Mouse (Mus musculus) left cerebral cortex, adult 2 months (tissue): ENCODE results near the gene Aldh3a2. TPM values are rescaled to one million over a fixed set of nuclear protein-coding genes. Genes with fewer than 3 reads are reported as not detected.
"Not testable (repeated sequence)": the region's sequence is repeated elsewhere in the genome, so short reads cannot be mapped to it uniquely, and the experiment has no call there.

Experiments
- DNase-seq, 2 experiments: peaks; one replicate each; pipeline ENCODE4 v3.0.0; 2021 to 2022; ENCODE audit warnings: low spot score in 2 of 2, mixed read lengths in 1 of 2; ENCODE audit errors: extremely low spot score in 1 of 2
- H3K27ac ChIP-seq: fragments of 200-600 bp; 2 replicates; pipeline ENCODE4 v1.8.1; 2022
- H3K4me3 ChIP-seq: fragments of 200-600 bp; 2 replicates; pipeline ENCODE4 v1.8.1; 2022
- CTCF ChIP-seq: fragments of 200-600 bp; IDR thresholded peaks from 2 replicates; pipeline ENCODE4 v1.8.1; 2022; ENCODE audit warnings: antibody characterized with exemption, mild to moderate bottlenecking, moderate library complexity
- intact Hi-C: fragments of 180-260 bp; cut with DNase I; formaldehyde crosslinking; loops from one replicate; pipeline ENCODE4 v1.15.1; 2025
- total RNA-seq, 2 experiments: library from RNA; stranded (reverse); gene quantifications; 2 replicates each; pipeline ENCODE4 v1.2.3; 2021

Gene Aldh3a2
- total RNA-seq, 2 experiments from 2014 or later, result 47.1 to 54.1 TPM

GRCm38 (mm10) chr11:61205167-61205950, 61.9 kb downstream of the Aldh3a2 start:
- H3K4me3 ChIP-seq, result no peak overlapping the region
- no peak for TF ChIP-seq CTCF
- intact Hi-C loops, result no loop called here
- DNase-seq, result no peak
- H3K27ac ChIP-seq, result peak overlapping the region; percentile 13; the same call in 1 of the 2 replicates

- TF ChIP-seq CTCF, result no peak
- Histone ChIP-seq H3K27ac (no peak overlapping the region), H3K4me3 (no peak overlapping the region)
- intact Hi-C loops, result no loop called here
- no peak for DNase-seq
Observed at GRCm38 (mm10) chr11:61202810-61203209, 64.5 kb downstream of the Aldh3a2 start.

- no peak overlapping the region for H3K4me3 ChIP-seq
- intact Hi-C loops, result no loop called here
- H3K27ac ChIP-seq, result no peak overlapping the region
- no peak for TF ChIP-seq CTCF
- DNase-seq, result no peak
Observed at GRCm38 (mm10) chr11:61202186-61202585, 65.1 kb downstream of the Aldh3a2 start.

DNA sequence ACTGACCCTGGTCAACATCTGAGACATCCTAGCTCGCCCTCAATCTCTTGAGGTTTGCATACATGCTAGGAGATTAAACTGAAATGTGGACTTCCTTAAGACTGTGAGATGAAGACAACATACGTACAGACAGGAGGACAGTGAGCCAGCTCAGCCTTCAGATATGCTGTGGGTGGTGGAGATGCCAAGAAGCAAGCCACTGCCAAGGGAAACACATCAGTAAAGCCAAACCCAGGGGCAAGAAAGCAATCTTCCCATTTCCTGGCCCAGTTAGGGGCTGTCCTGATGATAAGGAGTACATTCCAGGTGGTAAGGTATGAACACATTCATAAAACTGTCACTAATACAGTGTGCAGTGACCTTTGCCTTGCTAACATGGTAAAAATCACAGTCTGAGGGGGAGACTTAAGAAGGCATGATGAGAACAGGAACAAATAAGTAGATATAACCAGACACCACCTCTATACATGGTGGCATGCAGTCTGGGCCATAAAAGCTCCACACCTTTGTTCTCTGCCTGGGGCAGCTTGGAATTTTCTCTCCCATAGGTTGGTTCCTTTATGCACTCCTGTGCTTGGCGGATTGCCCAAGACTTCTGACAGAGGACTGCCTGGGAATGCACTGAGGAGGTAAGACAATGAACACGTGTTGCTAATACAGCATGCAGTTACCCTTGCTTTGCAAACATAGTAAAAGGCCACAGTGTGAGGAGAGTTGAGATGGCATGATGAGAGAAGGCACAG, 67.5 kb downstream of the Aldh3a2 start:
- DNase-seq, result no peak
- intact Hi-C loops, result loop anchor here (5.0 kb wide), 1 partner anchor 518 kb away; no protein-coding TSS in a partner anchor
- H3K4me3 ChIP-seq, result no peak overlapping the region
- TF ChIP-seq CTCF, result no peak
- H3K27ac ChIP-seq, result no peak overlapping the region

DNA sequence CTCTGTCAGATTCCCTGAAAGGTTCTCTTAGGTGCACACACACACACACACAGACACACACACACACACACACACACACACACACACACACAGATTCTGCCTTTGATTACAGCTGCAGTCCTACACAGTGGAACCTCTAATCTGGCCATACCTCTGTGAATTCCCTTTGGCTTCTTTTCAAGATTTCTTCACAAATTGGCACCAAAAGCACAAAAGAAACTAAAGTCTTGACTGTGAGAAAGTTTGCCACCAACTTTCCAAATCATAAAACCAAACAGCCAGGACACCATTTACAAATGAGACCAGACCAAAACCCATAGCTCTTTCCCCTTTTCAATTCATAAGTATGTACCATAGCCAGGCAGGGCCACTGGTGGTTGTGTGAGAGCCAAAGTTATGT, 69.3 kb downstream of the Aldh3a2 start:
- Histone ChIP-seq H3K4me3 (no peak overlapping the region), H3K27ac (no peak overlapping the region)
- DNase-seq, result no peak
- intact Hi-C loops, result loop anchor here (5.0 kb wide), 1 partner anchor 519 kb away; no protein-coding TSS in a partner anchor
- no peak for TF ChIP-seq CTCF

DNA sequence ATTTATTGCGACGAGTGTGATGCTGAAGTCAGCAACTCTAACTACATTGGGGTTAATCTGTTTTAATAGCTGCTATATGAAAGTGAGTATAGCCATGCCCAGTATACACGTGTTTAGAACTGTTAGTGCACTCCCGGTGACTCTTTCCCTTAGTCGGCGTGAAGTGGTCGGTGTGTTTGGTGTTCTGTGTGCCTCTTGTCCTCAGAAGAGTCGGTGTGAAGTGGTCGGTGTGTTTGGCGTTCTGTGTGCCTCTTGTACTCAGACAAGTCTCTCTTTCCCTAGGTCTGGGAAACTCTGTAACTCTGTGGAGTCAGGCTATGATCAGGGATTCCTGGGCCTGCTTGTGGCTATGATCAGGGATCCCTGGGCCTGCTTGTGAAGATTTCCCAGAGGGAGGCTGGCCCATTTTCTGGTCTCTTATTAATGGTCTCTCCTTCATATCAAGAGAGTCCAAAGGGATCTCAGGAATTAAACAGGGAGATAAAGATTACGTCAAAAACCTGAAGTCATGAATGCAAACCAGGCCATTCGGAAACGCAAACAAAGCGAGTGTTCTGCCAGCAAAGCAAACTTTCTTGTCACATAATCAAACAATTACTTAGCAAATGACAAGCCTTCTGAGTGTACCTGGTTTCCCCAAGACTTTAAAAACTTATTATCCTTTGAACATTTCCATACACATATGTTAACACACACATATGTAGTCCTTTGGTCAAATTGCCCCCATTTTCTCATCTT, 70.5 kb downstream of the Aldh3a2 start:
- TF ChIP-seq CTCF, result no peak
- DNase-seq, result no peak
- intact Hi-C loops, result loop anchor here (5.0 kb wide), 1 partner anchor 521 kb away; no protein-coding TSS in a partner anchor
- Histone ChIP-seq H3K4me3 (no peak overlapping the region), H3K27ac (no peak overlapping the region)

DNA sequence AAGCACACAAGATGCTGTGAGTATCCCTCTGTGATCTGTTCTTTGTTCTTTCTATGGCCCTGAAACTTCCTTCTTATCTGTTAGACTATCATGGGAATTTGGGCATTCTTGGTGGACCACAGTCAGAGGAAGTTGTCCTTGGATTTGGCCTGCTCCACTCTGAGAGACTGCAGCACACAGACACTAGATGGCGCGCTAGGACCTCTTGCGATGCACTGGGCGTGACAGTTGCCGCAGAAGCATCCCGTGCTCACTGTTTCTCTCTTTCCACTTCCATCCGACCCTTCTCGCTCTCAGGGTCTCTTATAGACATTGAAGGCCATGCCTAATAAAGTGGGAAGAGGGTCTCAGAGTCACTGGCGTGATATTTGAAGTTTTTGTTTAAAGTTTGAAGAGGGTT, 73.9 kb downstream of the Aldh3a2 start:
- intact Hi-C loops, result loop anchor here (1.0 to 5.0 kb wide), 5 partner anchors 154 to 424 kb away; no protein-coding TSS in a partner anchor
- Histone ChIP-seq H3K27ac (no peak overlapping the region), H3K4me3 (no peak overlapping the region)
- peak; percentile 73 to 85 for DNase-seq
- TF ChIP-seq CTCF, result peak; percentile 98

DNA sequence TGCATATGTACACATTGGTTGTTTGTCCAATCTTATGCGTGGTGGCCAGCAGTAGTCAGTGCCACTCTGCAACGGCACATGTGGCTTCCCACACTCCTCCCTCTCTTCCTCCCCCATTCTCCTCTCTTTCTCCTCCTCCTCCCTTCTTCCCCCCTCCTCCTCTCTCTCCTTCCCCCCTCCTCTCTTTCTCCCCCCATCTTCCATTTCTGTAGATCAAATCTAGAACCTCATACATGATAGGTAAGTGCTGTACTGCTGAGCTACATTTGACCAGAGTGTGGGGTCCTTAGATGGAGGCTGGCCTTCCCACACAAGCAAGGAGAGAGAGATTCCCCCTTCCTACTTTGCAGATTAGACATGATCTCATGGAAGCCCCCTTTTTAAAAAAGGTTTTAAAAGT, 74.5 kb downstream of the Aldh3a2 start:
- Histone ChIP-seq H3K4me3 (no peak overlapping the region), H3K27ac (no peak overlapping the region)
- no peak for TF ChIP-seq CTCF
- DNase-seq, result no peak
- intact Hi-C loops, result loop anchor here (1.0 to 5.0 kb wide), 5 partner anchors 155 to 425 kb away; no protein-coding TSS in a partner anchor

- H3K4me3 ChIP-seq, DNase-seq, H3K27ac ChIP-seq: not testable (repeated sequence)
- intact Hi-C loops, result loop anchor here (5.0 kb wide), 3 partner anchors 155 to 425 kb away; no protein-coding TSS in a partner anchor
Observed at GRCm38 (mm10) chr11:61192123-61192522, 75.1 kb downstream of the Aldh3a2 start.

GRCm38 (mm10) chr11:61190776-61191175, 76.5 kb downstream of the Aldh3a2 start:
- DNase-seq, result no peak
- intact Hi-C loops, result loop anchor here (5.0 kb wide), 3 partner anchors 157 to 427 kb away; no protein-coding TSS in a partner anchor
- Histone ChIP-seq H3K27ac (no peak overlapping the region), H3K4me3 (no peak overlapping the region)
- TF ChIP-seq CTCF, result no peak

- TF ChIP-seq CTCF, result no peak
- DNase-seq, result no peak
- no peak overlapping the region for H3K4me3 ChIP-seq
- intact Hi-C loops, result no loop called here
- H3K27ac ChIP-seq, result no peak overlapping the region
Observed at GRCm38 (mm10) chr11:61183820-61184219, 83.4 kb downstream of the Aldh3a2 start.
